Mouse (Mus musculus) cerebellum, postnatal 14 days (tissue): Measurements from ENCODE around the gene Cldn14.

Experiments
- DNase-seq, 2 experiments: peaks; one replicate each; pipeline ENCODE4 v3.0.0; 2021; ENCODE audit warnings: mixed read lengths in 2 of 2

Gene Cldn14

DNA sequence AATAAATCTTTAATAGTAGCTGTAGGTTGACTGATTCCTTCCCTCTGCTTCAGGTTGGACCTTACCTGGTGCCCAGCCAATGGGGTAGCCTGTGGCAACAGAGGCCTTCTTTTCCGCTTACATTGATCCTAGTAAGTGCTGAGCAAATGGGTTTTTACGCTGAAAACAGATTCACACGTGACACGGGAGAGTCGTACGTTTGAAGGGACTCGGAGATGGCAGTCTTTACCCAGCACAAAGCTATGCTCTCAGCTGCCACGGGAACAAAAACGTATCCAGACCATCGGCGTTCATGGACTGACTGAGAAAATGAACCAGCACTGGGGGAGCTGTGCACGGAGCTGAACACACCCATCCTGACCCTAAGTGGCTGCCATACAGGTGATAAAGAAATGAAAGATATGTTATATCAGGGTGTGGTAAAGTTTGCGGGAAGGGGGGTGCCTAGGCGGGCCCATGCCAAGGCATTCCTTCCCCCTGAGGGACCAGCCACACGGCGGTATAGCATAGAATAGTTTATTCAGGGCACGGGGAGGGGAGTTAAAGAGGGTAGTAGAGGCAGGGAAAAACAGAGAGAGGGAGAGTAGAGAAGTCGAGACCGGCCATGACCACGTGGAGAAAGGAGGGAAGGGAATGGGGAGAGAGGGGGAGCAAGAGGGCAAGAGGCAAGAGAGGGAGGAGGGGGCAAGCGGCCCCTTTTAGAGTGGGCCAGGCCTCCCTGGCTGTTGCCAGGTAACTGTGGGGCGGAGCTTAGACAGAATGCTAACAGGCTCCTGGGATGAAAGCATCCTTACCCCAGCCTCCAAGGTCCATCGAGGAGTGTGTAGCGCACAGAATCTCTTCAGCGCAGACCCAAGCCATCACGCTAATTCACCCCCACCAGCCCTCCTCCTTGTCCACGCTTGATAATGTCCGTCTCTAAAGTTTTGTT is 97.6 kb downstream of the Cldn14 start:
- no peak for DNase-seq

DNA sequence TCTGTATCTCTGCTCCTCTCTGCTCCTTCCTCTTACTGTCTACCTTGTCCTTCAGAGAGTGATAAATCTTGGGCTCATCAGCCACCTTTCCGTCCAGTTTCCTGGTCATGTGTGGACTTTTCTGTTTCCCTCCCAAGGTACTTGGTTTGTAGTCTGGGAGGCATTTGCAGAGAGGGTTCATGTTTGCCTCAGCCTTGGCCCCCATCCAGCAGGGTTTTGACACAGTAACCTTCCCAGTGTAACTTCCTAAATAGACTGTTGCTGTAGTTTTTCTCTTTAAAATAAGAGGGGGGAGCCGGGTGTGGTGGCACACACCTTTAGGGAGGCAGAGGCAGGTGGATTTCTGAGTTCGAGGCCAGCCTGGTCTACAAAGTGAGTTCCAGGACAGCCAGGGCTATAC is 98.7 kb downstream of the Cldn14 start:
- DNase-seq: peak in 1 of 2 experiments; percentile 22

DNA sequence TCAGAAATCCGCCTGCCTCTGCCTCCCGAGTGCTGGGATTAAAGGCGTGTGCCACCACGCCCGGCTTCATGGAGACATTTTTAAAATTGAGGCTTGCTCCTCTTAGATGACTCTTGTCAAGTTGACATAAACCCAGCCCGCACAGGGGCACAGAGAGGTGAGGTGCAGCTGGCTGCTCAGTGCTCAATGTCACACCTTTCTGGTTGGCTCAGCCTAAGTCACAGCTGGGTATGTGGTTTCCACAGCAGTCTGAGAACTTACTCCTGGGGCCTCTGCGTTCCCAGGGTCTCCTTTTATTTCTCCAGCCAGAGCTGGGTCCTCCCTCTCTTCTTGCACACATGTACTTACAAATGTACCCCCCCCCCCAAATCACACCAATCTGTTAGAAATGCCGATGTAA is 100.4 kb downstream of the Cldn14 start:
- no peak for DNase-seq

DNA sequence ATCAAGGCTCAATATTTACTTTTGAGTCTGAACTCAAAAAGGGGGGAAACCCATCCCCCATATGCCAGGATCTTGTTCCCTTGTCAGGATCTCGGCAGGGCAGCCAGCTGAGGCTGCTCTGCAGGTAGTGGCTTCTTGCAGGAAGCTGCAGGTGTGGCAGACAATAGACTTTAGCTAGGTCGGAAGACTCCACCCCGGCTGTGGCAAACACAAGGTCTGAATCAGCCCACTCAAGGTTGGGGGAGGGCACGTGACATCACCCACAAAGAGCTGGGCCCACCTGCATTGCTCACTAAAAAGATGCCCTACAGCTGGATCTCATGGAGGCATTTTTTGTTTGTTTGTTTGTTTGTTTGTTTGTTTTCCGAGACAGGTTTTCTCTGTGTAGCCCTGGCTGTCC is 100.9 kb downstream of the Cldn14 start:
- DNase-seq: no peak

DNA sequence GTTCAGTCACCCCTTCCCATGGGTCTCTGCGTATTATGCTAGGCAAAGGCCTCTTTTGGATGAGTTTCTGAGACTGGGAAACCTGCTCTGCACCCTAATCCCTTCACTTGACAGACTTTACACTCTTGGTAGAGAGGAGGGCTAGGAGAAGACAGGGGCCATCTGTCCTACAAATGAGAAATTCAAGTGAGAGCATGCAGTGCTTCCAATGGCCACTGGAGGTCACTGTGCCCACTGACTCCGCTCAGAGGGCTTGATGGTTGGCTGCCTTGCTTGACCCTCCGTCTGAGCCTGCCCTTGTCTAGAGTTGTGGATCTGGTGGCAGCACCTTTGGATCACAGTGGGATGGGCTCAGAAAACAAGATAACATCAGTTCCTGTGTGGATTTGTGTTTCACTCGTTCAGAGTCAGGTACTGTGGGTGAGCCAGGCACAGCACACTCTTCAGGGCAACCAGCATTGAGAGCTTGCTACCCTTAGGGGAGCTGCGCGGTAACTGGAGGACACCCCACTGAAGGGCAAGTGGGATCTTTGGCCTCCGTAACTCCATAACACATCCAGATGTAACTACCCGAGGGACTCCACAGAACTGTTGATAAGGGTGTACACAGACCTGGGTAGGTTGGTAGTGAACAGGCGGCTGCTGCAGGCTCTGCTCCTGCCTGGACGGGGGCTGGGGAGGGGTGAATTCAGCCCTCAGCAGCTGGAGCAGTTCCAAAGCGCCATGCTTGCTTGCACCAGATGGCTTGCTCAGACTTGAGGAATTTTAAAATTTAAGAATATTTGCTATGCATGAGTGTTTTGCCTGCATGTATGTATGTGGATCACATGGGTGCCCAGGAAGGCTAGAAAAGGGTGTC is 102.3 kb downstream of the Cldn14 start:
- DNase-seq: peak; percentile 83 to 88

DNA sequence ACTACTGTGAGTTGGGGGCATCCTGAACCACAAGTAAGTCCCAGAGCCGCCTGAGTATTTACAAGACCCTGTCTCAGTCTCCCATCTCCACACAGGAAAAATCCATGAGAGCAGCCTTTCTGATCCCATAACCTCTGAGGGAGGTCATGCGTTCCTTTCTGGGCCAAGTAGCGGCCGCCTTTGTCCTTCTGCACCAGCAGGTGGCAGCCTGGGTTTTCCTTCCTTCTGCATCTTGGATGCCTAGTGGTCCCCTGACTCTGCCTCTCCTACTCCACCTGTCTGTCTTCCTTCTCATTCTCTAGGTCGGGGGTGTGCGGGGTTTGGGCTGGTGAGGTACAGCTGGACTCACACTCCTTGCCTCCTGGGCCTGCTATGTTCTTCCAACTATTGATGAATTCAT is 105.6 kb downstream of the Cldn14 start:
- DNase-seq: peak in 1 of 2 experiments; percentile 14

DNA sequence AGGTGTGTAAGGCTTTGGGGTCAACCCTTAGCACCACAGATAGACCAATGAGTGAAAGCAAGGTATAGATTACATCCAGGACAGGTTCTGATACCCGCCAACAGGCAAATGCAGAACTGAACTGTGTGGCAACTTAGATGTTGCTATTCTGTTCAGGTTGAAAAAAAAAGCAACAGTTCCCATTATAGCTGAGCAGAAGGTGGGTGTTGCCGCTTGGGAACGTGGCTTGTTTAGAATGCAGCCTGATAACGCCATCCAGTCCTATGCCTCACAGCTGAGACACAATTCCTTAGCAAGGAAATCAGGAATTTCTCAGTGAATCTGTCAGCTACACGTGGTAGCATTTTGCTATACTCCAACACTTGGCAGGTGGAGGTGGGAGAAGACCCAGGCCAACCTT is 115.4 kb downstream of the Cldn14 start:
- no peak for DNase-seq

DNA sequence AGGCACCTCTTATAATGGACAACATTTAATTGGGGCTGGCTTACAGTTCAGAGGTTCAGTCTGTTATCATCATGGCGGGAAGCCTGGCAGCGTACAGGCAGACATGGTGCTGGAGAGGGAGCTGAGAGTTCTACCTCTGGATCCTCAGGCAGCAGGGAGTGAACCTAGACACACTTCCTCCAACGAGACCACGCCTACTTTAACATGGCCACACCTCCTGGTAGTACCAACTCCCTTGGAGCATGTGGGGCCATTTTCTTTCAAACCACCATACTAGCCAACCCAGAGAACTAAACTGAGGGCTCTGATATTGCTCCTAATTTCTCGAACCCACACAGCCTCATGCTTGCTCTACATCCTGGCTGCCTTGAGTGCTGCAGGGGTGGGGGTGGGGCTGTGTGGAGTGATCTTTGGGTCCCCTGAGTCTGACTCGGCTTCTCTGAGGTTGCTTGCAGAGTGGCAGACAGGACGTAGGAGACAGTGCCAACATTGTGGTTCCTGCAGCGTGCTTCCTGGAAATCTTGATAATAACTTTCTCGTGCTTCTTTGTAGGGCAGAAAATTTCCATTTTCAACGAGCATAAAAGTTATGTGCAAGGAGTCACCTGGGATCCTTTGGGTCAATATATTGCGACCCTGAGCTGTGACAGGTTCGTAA is 117.6 kb downstream of the Cldn14 start:
- no peak for DNase-seq

DNA sequence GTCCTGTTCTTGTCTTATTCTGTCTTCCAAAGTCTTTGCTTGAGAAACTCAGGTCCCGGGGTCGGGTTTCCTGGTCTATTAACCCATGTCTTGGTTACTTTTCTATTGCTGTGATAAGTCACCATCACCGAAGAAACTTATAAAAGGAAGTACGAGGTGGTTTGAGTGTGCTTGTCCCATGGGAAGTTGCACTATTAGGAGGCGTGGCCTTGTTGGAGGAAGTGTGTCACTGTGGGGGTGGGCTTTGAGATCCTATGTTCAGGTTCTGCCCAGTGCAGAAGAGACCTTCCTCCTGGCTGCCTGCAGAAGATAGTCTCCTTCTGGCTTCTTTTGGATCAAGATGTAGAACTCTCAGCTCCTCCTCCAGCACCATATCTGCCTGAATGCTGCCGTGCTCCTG is 120.2 kb downstream of the Cldn14 start:
- no peak for DNase-seq

DNA sequence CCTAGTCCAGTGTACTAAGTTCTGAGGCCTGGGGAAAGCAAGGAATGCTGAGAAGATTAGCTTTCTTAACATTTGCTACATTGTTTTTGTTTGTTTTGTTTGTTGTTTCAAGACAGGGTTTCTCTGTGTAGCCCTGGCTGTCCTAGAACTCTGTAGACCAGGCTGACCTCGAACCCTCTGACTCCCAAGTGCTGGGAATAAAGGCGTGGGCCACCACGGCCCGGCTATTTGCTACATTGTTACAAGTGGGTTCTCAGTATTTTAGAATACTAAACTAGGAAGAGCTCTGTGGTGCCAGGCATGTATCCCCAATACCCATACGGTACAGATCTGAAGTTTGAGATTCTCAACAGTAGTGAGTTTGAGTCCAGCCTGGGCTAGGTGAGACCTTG is 123.9 kb downstream of the Cldn14 start:
- peak in 1 of 2 experiments; percentile 12 for DNase-seq

DNA sequence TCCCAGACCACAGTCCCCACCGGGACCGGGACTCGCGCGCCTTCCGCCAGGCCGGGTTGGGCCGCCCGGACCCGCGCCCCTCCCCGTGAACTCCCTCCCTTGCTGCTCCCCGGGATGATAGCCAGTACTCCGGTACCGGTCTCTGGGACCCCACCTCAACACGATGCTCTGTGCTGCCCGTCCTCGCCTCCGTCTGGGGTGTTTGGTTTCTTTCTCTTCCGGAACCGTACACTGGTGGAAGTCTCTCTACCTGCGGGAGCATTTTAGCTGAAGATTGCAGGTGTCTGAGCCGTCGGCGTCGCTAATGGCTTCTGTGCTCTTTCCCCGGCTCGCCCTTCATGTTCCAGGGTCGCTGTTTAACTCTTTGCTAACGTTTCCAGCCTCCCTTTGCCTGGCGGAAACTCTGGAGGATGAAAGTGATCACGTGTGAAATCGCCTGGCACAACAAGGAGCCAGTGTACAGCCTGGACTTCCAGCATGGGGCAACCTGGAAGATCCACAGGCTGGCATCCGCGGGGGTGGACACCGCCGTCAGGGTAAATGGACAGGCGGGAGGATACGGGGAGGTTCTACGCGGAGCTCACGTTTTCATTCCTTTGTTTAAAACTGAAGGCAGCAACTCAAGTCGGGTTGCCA is 124.4 kb downstream of the Cldn14 start:
- peak; percentile 27 to 43 for DNase-seq

DNA sequence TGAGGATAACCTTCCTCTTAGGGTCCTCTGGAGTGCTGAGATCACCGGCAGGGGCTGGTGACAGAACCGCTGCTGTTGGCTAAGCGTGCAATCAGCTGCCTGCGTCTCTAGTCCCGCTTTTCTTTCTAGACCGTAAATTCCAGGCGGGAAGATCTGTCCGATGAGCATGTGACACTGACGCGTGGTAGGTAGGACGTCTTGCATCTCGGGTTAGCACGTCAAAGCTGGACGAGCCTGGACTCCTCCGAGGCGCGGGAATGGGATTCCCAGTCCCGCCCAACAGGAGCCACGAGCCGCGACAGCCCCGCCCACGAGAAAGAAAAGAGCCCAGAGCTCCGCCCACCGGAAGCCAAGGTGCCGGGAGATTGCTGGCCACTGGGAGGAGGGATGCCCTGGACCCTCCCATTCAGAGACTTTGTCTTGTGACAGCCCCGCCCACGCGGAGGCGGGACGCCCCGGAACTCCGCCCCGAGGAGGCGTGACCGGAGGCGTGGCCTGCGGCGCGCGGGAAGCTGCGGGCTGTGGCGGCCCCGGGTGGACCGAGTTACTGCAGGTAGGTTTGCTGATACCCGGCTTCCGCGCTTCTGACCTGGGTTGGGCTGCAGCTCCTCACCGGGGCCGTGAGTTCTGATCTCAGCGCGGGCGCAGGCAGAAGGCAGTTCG is 125.1 kb downstream of the Cldn14 start, which contains the start of gene Chaf1b:
TSS of gene Chaf1b (plus strand) at position 479 of the 663 bp plus-strand sequence.
- DNase-seq: peak; percentile 97

DNA sequence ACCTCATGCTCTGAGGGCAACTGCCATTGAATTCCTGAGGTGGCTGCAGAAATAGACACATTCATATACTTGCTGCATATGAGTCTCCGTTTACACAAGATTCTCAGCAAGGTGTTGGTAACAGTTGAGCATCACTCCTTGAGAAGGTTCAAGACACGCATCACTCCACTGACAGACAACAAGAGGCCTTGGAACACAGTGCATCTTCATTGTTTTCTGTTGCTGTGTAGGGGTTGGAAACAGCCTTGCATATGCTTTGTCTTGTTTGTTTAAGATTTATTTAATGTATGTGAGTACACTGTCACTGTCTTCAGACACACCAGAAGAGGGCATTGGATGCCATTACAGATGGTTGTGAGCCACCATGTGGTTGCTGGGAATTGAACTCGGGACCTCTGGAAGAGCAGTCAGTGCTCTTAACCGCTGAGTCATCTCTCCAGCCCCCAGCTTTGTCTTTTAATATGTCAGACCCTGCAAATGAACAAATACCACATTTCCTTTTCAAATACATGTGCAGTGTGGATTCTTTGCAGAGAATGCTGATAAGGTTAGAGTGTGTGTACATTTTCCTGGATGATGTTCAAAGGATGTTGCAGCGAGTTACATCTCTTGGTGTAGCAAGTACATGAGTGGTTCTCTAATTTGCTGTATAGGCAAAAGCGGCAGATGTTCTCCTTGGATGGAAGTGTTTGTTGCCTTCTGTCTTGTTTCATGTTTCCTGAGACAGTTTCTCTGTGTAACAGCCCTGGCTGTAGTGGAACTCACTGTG is 130.8 kb downstream of the Cldn14 start:
- no peak for DNase-seq

DNA sequence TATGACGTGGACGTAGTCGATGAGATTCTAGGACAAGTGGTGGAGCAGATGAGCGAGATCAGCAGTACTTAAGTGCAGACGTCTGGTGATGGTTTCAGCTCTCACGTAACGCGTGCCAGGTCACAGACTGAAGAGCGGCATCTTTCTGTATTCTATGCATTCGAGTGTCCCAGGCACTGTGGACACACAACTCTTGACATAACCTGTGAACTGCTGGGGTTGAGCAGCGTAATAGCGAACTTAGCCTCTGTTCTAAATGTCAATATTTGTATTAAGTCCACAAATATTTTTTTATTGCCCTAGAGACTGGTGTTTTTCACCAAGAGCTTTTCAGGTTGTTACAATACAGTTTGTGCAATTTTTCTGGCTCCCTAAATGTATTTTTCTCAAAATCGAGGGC is 133.8 kb downstream of the Cldn14 start:
- DNase-seq: no peak
